Mouse (Mus musculus) limb, embryonic 13.5 days (tissue): ENCODE results near the gene Rbms3. TPM values are rescaled to one million over a fixed set of nuclear protein-coding genes. Genes with fewer than 3 reads are reported as not detected.

Experiments
- ATAC-seq: fragments of 200-750 bp; cut with Nextera tagmentation; 2 replicates; pipeline ENCODE4 v1.8.0; 2017; ENCODE audit warnings: low read depth, moderate number of reproducible peaks, moderate TSS enrichment; ENCODE audit not compliant: low FRiP score
- H3K27ac ChIP-seq: fragments of 300-500 bp; sonication (generic); 2 replicates; pipeline ENCODE4 v1.5.1; 2015; ENCODE audit warnings: inconsistent platforms, mild to moderate bottlenecking, moderate library complexity
- H3K27me3 ChIP-seq: fragments of 300-500 bp; sonication (generic); 2 replicates; pipeline ENCODE4 v1.6.1; 2015; ENCODE audit warnings: mild to moderate bottlenecking, inconsistent platforms
- H3K36me3 ChIP-seq: fragments of 300-500 bp; sonication (generic); 2 replicates; pipeline ENCODE4 v1.6.1; 2015; ENCODE audit warnings: inconsistent platforms, mild to moderate bottlenecking, moderate library complexity
- H3K4me1 ChIP-seq: fragments of 300-500 bp; sonication (generic); 2 replicates; pipeline ENCODE4 v1.6.1; 2015; ENCODE audit warnings: inconsistent platforms
- H3K4me2 ChIP-seq: fragments of 300-500 bp; sonication (generic); replicated peaks from 2 replicates; pipeline ENCODE4 v1.6.1; 2015; ENCODE audit warnings: inconsistent platforms, mild to moderate bottlenecking, moderate library complexity
- H3K4me3 ChIP-seq: fragments of 300-500 bp; sonication (generic); 2 replicates; pipeline ENCODE4 v1.5.1; 2015; ENCODE audit warnings: moderate library complexity, mild to moderate bottlenecking, inconsistent platforms
- H3K9ac ChIP-seq: fragments of 300-500 bp; sonication (generic); 2 replicates; pipeline ENCODE4 v1.6.1; 2015; ENCODE audit warnings: mild to moderate bottlenecking, inconsistent platforms
- H3K9me3 ChIP-seq: fragments of 300-500 bp; sonication (generic); 2 replicates; pipeline ENCODE4 v1.6.1; 2016; ENCODE audit warnings: inconsistent platforms
- WGBS: fragments of 180-500 bp; shearing (Covaris S2); methylation state at CpG from one replicate; pipeline ENCODE4 v1.1.7; 2015; 5-methylcytosine and 5-hydroxymethylcytosine counted together
- polyA plus RNA-seq: library from polyadenylated mRNA; unstranded; fragments of >200 nt; fragmentation: Nextera tagmentation; extraction: Ambion mirVana; gene quantifications from 2 replicates; pipeline ENCODE4 v1.2.1, GENCODE M21; 2015

Gene Rbms3
- polyA plus RNA-seq, 1 experiment from 2014 or later: 101 TPM

DNA sequence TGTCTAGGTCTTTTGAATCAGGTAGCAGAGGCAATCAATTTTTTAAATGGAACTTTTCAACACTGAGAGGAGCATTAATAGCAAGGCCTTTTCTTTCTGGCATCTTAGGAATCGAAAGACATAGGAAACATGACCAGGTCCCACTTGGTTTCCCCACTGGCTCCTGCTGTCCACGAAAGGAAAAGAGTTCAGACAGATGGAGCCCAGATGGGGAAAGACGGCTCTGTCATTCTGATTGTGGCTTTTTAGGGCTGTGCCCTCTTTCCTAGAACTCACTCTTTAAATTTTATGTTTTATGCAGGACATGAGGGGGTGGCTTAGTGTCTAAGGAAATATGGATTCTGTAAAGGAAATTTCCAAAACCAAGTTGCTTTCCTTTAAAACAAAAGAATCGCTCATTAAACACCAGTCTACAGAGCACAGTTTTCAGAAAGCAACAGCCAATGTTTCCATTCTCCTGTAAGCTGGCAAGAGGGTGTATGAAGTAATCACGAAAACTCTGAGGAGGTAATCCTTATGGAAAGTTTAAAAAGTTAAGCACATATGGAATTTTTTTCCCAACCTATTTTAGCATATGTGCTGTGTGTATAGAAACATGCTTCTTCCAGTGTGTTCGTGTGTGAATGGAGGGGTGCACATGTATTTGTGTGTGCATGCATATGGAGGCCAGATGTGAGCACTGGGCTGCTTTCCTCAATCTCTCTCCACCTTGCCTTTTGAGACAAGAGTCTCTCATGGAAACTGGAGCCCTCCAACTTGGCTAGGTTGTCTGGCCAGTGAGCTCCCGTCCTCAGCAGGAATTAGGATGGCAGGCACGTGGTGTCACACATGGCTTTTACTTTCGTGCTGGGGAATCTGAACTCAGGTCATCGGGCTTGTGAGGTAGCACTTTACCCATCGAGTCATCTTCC, 843.3 kb downstream of the Rbms3 start:
- WGBS: 27% methylated on average over 11 of the region's 11 CpGs
- peak overlapping the region; percentile 88 for H3K27ac ChIP-seq

GRCm38 (mm10) chr9:116771820-116772219, 857.9 kb downstream of the Rbms3 start:
- Histone ChIP-seq H3K27ac (no peak overlapping the region), H3K9ac (no peak overlapping the region), H3K4me3 (no peak overlapping the region), H3K36me3 (no peaks in the 10 kb centered on the region), H3K4me1 (peaks cover 25% of the 10 kb centered on the region), H3K27me3 (no peaks in the 10 kb centered on the region), H3K4me2 (no peak overlapping the region), H3K9me3 (0 out of 2 replicates have a peak, but pooled peaks cover 2% of the 10 kb centered on the region)
- WGBS: 73% methylated on average over 3 of the region's 3 CpGs
- ATAC-seq: no peak

More for the DNA sequence above, 843.3 kb downstream of the Rbms3 start:
- ATAC-seq: peak; percentile 67; the same call in 1 of the 2 replicates
- no peak overlapping the region for H3K9ac ChIP-seq
- H3K4me1 ChIP-seq: peaks cover 42% of the 10 kb centered on the region
- no peaks in the 10 kb centered on the region for H3K27me3 ChIP-seq
- H3K4me2 ChIP-seq: no peak overlapping the region
- H3K36me3 ChIP-seq: peaks cover 5% of the 10 kb centered on the region; the same call in 1 of the 2 replicates
- H3K9me3 ChIP-seq: peaks cover 8% of the 10 kb centered on the region
- H3K4me3 ChIP-seq: no peak overlapping the region

GRCm38 (mm10) chr9:116769358-116770054, 860.2 kb downstream of the Rbms3 start:
- 10% methylated on average over 12 of the region's 12 CpGs for WGBS
- Histone ChIP-seq H3K36me3 (no peaks in the 10 kb centered on the region), H3K4me2 (no peak overlapping the region)

DNA sequence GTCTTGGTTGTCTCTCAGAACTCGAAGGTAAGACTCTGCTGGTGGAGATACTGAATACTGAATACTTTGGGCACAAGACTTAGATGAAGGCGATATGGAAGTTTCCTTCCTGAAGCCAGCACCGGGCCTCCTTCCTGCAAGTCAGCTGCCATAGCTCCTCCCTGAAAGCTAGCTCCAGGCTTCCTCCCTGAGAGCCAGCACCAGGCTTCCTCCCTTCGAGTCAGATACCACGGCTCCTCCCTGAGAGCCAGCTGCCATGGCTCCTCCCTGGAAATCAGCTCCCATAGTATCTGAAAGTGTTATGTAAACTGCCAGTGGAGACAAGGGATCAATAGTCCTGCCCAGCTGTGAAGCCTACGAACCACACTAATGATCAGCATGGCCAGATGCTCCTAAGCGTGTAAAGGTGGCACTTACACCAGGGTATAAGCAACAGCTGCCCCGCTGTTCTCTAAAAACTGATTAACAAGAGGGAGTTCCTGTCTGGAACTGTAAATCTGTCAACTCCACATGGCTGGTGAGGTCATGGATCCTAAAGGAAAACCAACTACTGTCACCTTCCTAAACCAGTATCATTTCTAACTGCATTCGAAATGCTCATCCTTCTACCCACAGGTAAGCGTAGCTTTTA, 867.2 kb downstream of the Rbms3 start:
- H3K4me3 ChIP-seq: no peak overlapping the region
- H3K27me3 ChIP-seq: no peaks in the 10 kb centered on the region
- H3K36me3 ChIP-seq: no peaks in the 10 kb centered on the region
- H3K9me3 ChIP-seq: no peaks in the 10 kb centered on the region; the same call in 1 of the 2 replicates
- no peak for ATAC-seq
- no peak overlapping the region for H3K27ac ChIP-seq
- 38% methylated on average over 10 of the region's 10 CpGs for WGBS
- peaks cover 22% of the 10 kb centered on the region for H3K4me1 ChIP-seq
- 0 out of 2 replicates have a peak overlapping the region, but pooled peaks have one; percentile 7 for H3K4me2 ChIP-seq
- no peak overlapping the region for H3K9ac ChIP-seq

More at GRCm38 (mm10) chr9:116769358-116770054, 860.2 kb downstream of the Rbms3 start:
- no peak for ATAC-seq
- peaks cover 2% of the 10 kb centered on the region; the same call in 1 of the 2 replicates for H3K9me3 ChIP-seq
- peaks cover 27% of the 10 kb centered on the region for H3K4me1 ChIP-seq
- H3K4me3 ChIP-seq: no peak overlapping the region
- H3K27me3 ChIP-seq: no peaks in the 10 kb centered on the region
- H3K9ac ChIP-seq: no peak overlapping the region
- H3K27ac ChIP-seq: no peak overlapping the region

DNA sequence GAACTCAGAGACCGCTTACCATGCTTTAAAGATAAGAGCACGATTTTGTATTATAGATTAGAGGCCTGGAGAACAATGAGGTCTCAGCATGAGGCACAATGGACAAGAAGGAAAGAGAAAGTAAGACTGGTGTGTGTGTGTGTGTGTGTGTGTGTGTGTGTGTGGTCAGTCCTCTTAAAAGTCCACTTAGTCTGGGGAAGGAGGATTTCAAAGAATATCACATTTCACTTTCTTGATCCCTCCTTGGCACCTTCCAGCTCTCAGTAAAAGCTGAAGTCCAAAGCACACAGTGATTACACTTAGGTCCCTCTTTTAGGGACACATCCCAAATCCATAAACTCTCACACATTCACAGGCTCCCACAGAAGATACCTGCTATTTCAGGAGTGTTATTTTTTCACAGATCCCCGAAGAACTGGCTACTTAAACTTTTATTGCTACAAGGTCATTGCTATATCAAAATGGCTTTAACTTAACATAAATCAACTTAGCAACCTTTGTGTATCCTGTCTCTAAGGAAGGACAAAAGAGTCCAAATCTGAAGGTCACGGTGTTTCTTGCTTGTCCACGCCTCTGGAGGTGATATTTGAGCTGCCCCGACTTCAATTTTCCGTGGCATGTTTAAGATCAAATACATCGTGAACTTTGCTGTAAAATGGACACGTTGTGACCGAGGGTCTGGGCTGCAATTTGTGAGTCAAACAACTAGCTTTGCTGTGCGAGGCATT, 880.7 kb downstream of the Rbms3 start:
- 28% methylated on average over 11 of the region's 11 CpGs for WGBS
- peak; percentile 19; the same call in 1 of the 2 replicates for ATAC-seq
- Histone ChIP-seq H3K27ac (no peak overlapping the region), H3K4me3 (no peak overlapping the region), H3K9ac (no peak overlapping the region), H3K9me3 (no peaks in the 10 kb centered on the region), H3K4me1 (peaks cover 12% of the 10 kb centered on the region), H3K4me2 (no peak overlapping the region), H3K27me3 (no peaks in the 10 kb centered on the region), H3K36me3 (no peaks in the 10 kb centered on the region)

DNA sequence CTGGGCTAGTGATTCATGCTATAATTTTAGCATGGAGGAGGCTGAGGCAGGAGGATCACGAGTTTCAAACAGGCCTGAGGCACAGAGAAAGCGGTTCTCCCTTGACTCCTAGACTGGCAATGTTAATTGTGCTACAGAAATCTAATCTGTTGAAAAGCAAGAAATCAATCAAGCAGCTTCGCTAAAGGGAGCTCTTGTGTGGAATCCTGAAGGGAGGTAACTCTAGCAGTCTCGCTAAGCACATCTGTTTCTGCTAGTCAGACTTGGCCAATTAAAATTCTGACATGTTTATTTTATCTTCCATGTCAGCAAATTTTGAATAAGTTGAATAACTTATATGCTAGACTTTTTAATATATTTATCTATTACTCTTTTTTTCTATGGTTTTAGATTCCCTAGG, 881.4 kb downstream of the Rbms3 start:
- H3K4me2 ChIP-seq: no peak overlapping the region
- 46% methylated on average over 4 of the region's 4 CpGs for WGBS
- no peak overlapping the region for H3K9ac ChIP-seq
- H3K9me3 ChIP-seq: no peaks in the 10 kb centered on the region
- H3K4me1 ChIP-seq: peaks cover 12% of the 10 kb centered on the region
- no peak for ATAC-seq
- no peak overlapping the region for H3K4me3 ChIP-seq
- no peaks in the 10 kb centered on the region for H3K36me3 ChIP-seq
- H3K27me3 ChIP-seq: no peaks in the 10 kb centered on the region
- no peak overlapping the region for H3K27ac ChIP-seq

- no peak overlapping the region for H3K4me2 ChIP-seq
- H3K4me3 ChIP-seq: no peak overlapping the region
- ATAC-seq: no peak
Measured at GRCm38 (mm10) chr9:116746871-116747270, 882.8 kb downstream of the Rbms3 start.

DNA sequence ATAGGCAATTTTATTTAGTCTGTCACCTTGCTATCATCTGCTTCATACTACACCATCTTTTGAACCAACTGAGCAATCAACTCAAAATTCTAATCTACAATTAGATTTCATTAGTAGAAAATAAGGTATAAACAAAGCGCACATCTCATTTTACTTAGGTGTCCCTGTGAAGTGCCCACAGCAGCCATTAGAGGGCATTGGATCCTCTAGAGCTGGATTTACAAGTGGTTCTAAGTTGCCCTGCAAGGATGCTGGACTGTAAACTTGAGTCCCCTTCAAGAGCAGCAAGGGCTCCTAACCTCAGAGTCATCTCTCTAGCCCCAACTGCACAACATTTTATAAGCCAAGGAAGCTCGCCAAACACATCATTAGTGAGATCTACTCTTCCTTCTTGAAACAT, 891.9 kb downstream of the Rbms3 start:
- Histone ChIP-seq H3K27ac (no peak overlapping the region), H3K4me1 (peaks cover 17% of the 10 kb centered on the region), H3K27me3 (no peaks in the 10 kb centered on the region), H3K36me3 (no peaks in the 10 kb centered on the region), H3K4me2 (no peak overlapping the region), H3K9me3 (0 out of 2 replicates have a peak, but pooled peaks cover 5% of the 10 kb centered on the region), H3K4me3 (no peak overlapping the region), H3K9ac (no peak overlapping the region)
- no peak for ATAC-seq
- 67% methylated on average over 2 of the region's 2 CpGs for WGBS

More at GRCm38 (mm10) chr9:116746871-116747270, 882.8 kb downstream of the Rbms3 start:
- 85% methylated on average over 3 of the region's 3 CpGs for WGBS
- H3K9me3 ChIP-seq: no peaks in the 10 kb centered on the region
- H3K9ac ChIP-seq: no peak overlapping the region
- H3K36me3 ChIP-seq: no peaks in the 10 kb centered on the region
- no peaks in the 10 kb centered on the region for H3K27me3 ChIP-seq
- H3K27ac ChIP-seq: no peak overlapping the region
- H3K4me1 ChIP-seq: peaks cover 12% of the 10 kb centered on the region

DNA sequence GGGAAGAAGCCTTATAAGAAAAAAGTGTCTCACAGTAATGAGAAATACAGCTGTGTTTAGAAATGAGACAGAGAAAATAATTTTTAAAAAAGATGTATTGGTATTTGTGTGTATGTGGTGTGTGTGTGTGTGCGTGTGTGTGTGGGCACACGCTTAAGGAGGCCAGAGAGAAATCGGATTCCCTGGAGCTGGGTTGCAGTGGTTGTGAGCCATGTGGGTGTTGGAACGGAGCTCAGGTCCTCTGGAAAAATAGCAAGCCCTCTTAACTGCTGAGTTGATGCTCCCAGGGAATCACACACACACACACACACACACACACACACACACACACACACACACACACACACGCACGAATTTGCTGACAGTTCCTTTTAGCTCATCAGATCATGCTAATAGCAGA, 900.5 kb downstream of the Rbms3 start:
- Histone ChIP-seq H3K4me1 (no peaks in the 10 kb centered on the region), H3K27me3 (no peaks in the 10 kb centered on the region), H3K9me3 (no peaks in the 10 kb centered on the region), H3K4me3 (no peak overlapping the region), H3K9ac (no peak overlapping the region), H3K4me2 (no peak overlapping the region), H3K36me3 (no peaks in the 10 kb centered on the region), H3K27ac (no peak overlapping the region)
- 82% methylated on average over 5 of the region's 6 CpGs for WGBS
- no peak for ATAC-seq

GRCm38 (mm10) chr9:116728655-116729054, 901.1 kb downstream of the Rbms3 start:
- Histone ChIP-seq H3K27me3 (no peaks in the 10 kb centered on the region), H3K4me2 (no peak overlapping the region), H3K27ac (no peak overlapping the region), H3K36me3 (no peaks in the 10 kb centered on the region), H3K4me3 (no peak overlapping the region), H3K9me3 (no peaks in the 10 kb centered on the region), H3K9ac (no peak overlapping the region), H3K4me1 (no peaks in the 10 kb centered on the region)
- ATAC-seq: no peak
- 69% methylated on average over 7 of the region's 7 CpGs for WGBS

GRCm38 (mm10) chr9:116728093-116728492, 901.6 kb downstream of the Rbms3 start:
- WGBS: 83% methylated on average over 3 of the region's 3 CpGs
- Histone ChIP-seq H3K36me3 (no peaks in the 10 kb centered on the region), H3K4me1 (no peaks in the 10 kb centered on the region), H3K4me3 (no peak overlapping the region), H3K9ac (no peak overlapping the region), H3K27me3 (no peaks in the 10 kb centered on the region), H3K4me2 (no peak overlapping the region), H3K27ac (no peak overlapping the region), H3K9me3 (no peaks in the 10 kb centered on the region)
- ATAC-seq: no peak
